Mouse (Mus musculus): ENCODE measurements at regions not wholly inside any gene's neighbourhood (a gene's known extent, or its start where the extent isn't known, plus 50 kb on each side); places are given as distances from the start of the nearest gene placed in this dataset.

DNA sequence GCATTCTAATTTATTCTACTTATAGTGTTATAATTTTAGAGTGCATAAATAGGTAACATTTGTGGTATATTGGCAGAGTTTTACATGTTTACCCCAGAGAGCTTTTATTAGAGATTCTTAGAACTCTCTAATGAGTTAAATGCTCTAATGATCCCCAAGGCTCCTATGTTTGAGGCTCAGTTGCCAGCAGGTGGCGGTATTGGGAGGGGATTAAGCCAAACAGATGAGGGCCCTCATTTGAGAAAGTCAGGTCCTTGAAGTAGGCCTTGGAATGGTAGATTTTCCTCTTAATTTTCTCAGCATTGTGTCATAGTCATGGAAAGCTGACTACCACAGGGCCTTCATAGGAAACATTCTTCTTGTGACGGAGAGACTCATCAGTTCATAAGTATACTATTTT lies 222.8 kb downstream of the Lmbrd1 start:
- peak in 1 of 2 experiments; percentile 23 for DNase-seq

DNA sequence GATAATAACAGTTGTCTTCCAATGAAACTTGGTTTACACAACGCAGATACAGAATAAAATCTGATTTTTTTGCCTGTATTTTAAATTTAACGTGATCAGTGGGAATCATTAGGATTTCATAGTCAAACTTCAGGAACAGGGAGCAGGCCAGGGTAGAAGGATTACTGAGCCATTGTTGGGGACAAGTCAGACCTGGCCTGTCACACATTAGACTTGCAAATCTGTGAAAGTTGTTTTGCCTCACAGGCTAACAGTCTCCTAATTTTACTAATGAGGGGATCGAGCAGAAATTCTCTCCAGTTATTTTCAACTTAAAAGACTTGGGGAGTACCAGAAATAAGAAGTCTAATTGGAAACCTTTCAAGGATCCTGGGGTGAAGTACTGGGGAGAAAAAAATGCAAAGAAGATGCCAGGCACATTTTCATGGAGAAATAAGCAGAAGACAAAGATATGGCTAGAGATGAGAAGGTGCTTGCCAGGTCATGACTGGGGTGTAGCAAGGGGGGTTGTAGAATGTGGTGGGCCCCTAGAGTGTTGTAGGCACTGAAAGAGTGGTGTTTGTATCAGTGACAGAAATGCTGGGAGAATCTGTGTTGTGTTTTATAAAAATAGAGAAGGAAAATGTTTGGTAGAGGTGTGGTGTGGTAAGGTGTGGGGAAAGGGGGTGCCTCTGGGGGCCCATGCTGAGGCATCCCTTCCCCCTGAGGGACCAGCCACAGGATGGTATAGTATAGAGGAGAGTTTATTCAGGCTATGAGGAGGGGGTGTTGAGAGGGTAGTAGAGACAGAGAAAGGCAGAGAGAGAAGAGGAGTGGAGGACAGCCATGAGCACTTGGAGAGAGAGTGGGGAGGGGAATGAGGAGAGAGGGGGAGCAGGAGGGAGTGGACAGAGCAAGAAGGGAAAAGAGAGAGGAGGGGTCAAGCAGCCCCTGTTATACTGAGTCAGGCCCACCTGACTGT lies 260.2 kb downstream of the Lmbrd1 start:
- DNase-seq = no peak
- Histone ChIP-seq H3K9ac (ENCODE audit: low read depth, low read length) (no peak overlapping the region), H3K36me3 (ENCODE audit: control insufficient read depth, insufficient read depth, low read length) (no peaks in the 10 kb centered on the region), H3K27me3 (ENCODE audit: control insufficient read depth, insufficient read depth, low read length) (no peaks in the 10 kb centered on the region), H3K4me3 (no peak overlapping the region), H3K27ac (no peak overlapping the region), H3K4me1 (ENCODE audit: control insufficient read depth, insufficient read depth, low read length) (no peaks in the 10 kb centered on the region), H3K79me2 (replicated peaks; ENCODE audit: control insufficient read depth, insufficient read depth, low read length) (no peaks in the 10 kb centered on the region)
- intact Hi-C loops (cut with DNase I) = no loop called here
- TF ChIP-seq POLR2A (IDR thresholded peaks at IDR 0.05; ENCODE audit: insufficient read depth, low read depth, low read length) (no peak), EP300 (IDR thresholded peaks at IDR 0.05; ENCODE audit: insufficient read depth, low read depth, low read length) (no peak), CTCF (IDR thresholded peaks at IDR 0.05) (no peak)
- WGBS = 32% methylated on average over 3 of the region's 3 CpGs

More for the DNA sequence above, 222.8 kb downstream of the Lmbrd1 start:
- H3K9ac ChIP-seq (ENCODE audit: low read depth, low read length) = no peak overlapping the region
- H3K27me3 ChIP-seq (ENCODE audit: control insufficient read depth, insufficient read depth, low read length) = no peaks in the 10 kb centered on the region
- no peak overlapping the region for H3K27ac ChIP-seq
- TF ChIP-seq CTCF (IDR thresholded peaks at IDR 0.05) (peak; percentile 53), EP300 (IDR thresholded peaks at IDR 0.05; ENCODE audit: insufficient read depth, low read depth, low read length) (no peak)
- no peaks in the 10 kb centered on the region for H3K79me2 ChIP-seq (replicated peaks; ENCODE audit: control insufficient read depth, insufficient read depth, low read length)
- H3K4me3 ChIP-seq = no peak overlapping the region
- intact Hi-C loops (cut with DNase I) = no loop called here
- WGBS = 36% methylated on average over 2 of the region's 2 CpGs
- no peaks in the 10 kb centered on the region for H3K36me3 ChIP-seq (ENCODE audit: control insufficient read depth, insufficient read depth, low read length)
- no peaks in the 10 kb centered on the region for H3K4me1 ChIP-seq (ENCODE audit: control insufficient read depth, insufficient read depth, low read length)

DNA sequence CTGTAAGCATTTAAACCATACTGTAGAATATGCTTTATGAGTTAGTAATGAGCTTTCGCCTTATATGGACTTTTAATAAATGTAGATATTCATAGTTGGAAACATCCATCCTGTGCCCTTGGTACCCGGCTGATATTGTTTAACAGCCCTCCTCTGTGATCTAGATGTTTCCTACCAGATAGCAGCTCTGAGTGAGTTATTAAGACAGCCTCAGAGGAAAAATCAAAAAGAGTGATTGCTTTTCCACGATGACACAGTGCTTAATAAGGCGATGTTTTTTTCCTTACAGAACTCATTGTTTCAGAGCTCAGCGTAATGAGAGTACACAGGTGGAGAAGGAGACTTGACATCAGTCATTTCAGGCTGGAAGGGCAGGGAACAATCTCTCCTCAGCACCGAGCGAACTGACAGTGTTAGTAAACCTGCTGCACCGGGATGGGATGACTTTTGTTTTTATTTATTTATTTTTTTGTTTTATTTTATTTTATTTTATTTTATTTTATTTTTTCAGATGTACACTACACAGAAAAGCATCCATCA lies 264.4 kb downstream of the Lmbrd1 start:
- intact Hi-C loops (cut with DNase I) = no loop called here
- H3K4me1 ChIP-seq (ENCODE audit: control insufficient read depth, insufficient read depth, low read length) = no peaks in the 10 kb centered on the region
- H3K4me3 ChIP-seq = no peak overlapping the region
- DNase-seq = no peak
- no peaks in the 10 kb centered on the region for H3K79me2 ChIP-seq (replicated peaks; ENCODE audit: control insufficient read depth, insufficient read depth, low read length)
- TF ChIP-seq POLR2A (IDR thresholded peaks at IDR 0.05; ENCODE audit: insufficient read depth, low read depth, low read length) (no peak), CTCF (IDR thresholded peaks at IDR 0.05) (no peak), EP300 (IDR thresholded peaks at IDR 0.05; ENCODE audit: insufficient read depth, low read depth, low read length) (no peak)
- 82% methylated on average over 8 of the region's 8 CpGs for WGBS
- no peaks in the 10 kb centered on the region for H3K36me3 ChIP-seq (ENCODE audit: control insufficient read depth, insufficient read depth, low read length)
- H3K27me3 ChIP-seq (ENCODE audit: control insufficient read depth, insufficient read depth, low read length) = no peaks in the 10 kb centered on the region
- no peak overlapping the region for H3K27ac ChIP-seq
- H3K9ac ChIP-seq (ENCODE audit: low read depth, low read length) = no peak overlapping the region

DNA sequence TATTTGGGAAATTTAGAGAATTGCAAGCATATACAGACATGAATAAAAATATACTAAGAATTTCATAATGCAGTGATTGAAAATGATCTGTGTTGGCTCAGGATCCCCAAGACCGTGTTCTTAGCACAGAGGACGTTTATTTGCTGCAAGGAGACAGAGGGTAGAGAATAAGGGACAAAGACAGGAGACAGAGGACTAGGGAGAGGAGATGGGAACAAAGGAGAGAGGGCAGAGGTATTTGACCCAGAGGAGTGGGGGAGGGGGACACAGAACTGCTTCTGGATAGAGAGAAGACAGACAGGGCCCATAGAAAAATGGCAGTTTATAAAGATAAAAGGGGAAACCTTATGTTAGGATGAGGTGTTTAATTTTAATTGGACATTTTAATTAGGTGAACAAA lies 265.0 kb downstream of the Lmbrd1 start:
- intact Hi-C loops (cut with DNase I) = no loop called here

GRCm38 (mm10) chr1:24972681-24973080 lies 294.3 kb downstream of the Lmbrd1 start:
- no peak overlapping the region for H3K9ac ChIP-seq (ENCODE audit: low read depth, low read length)

More for the DNA sequence above, 265.0 kb downstream of the Lmbrd1 start:
- Histone ChIP-seq H3K27ac (no peak overlapping the region), H3K4me3 (no peak overlapping the region), H3K27me3 (ENCODE audit: control insufficient read depth, insufficient read depth, low read length) (no peaks in the 10 kb centered on the region), H3K36me3 (ENCODE audit: control insufficient read depth, insufficient read depth, low read length) (no peaks in the 10 kb centered on the region), H3K79me2 (replicated peaks; ENCODE audit: control insufficient read depth, insufficient read depth, low read length) (no peaks in the 10 kb centered on the region), H3K9ac (ENCODE audit: low read depth, low read length) (no peak overlapping the region), H3K4me1 (ENCODE audit: control insufficient read depth, insufficient read depth, low read length) (no peaks in the 10 kb centered on the region)
- WGBS = 53% methylated on average over 2 of the region's 2 CpGs
- TF ChIP-seq CTCF (IDR thresholded peaks at IDR 0.05) = no peak
- TF ChIP-seq POLR2A (IDR thresholded peaks at IDR 0.05; ENCODE audit: insufficient read depth, low read depth, low read length) = no peak
- TF ChIP-seq EP300 (IDR thresholded peaks at IDR 0.05; ENCODE audit: insufficient read depth, low read depth, low read length) = no peak
- no peak for DNase-seq

More at GRCm38 (mm10) chr1:24972681-24973080, 294.3 kb downstream of the Lmbrd1 start:
- Histone ChIP-seq H3K4me3 (no peak overlapping the region), H3K27me3 (ENCODE audit: control insufficient read depth, insufficient read depth, low read length) (no peaks in the 10 kb centered on the region), H3K79me2 (replicated peaks; ENCODE audit: control insufficient read depth, insufficient read depth, low read length) (no peaks in the 10 kb centered on the region), H3K36me3 (ENCODE audit: control insufficient read depth, insufficient read depth, low read length) (no peaks in the 10 kb centered on the region), H3K27ac (no peak overlapping the region), H3K4me1 (ENCODE audit: control insufficient read depth, insufficient read depth, low read length) (no peaks in the 10 kb centered on the region)
- DNase-seq = no peak
- TF ChIP-seq CTCF (IDR thresholded peaks at IDR 0.05) (no peak), POLR2A (IDR thresholded peaks at IDR 0.05; ENCODE audit: insufficient read depth, low read depth, low read length) (no peak), EP300 (IDR thresholded peaks at IDR 0.05; ENCODE audit: insufficient read depth, low read depth, low read length) (no peak)
- 54% methylated on average over 2 of the region's 2 CpGs for WGBS
- intact Hi-C loops (cut with DNase I) = no loop called here
